In the genomic region with DNA sequence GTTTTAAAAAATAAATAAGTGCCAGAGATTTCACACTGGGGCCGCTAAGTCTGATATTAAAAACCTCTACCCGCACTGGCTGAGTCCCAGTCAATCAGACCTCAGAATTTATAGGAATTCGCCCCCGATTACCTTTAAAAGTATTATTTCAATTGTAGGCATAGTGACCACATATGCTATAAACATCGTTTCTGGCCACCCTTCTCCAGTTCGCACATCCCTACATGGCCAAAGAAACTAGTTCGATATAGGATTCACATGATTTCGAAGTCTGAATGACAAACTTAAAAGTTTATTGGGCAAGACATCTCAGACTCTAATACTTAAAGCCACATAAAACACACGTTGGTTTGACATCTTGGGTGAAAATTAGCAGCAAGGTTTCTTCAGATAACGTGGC, we compare ENCODE assay signal across 10 mouse cellular contexts. TPM values are rescaled to one million over a fixed set of nuclear protein-coding genes. Genes with fewer than 3 reads are reported as not detected.
DNase-seq lines count a peak whose midpoint lies in the region; ATAC-seq lines count a peak whose summit lies in the region.
"Had no signal": no experiment of that assay in that cellular context is flagged by ENCODE, and none has a peak within 500 bp of the region (broad histone marks: within the 10 kb centered on the region; RNA-seq: fewer than 3 reads in every experiment).

No protein-coding gene starts in this region.

- WGBS in kidney, embryonic 15.5 days: 7% methylated on average over 10 of the region's 10 CpGs
- WGBS in forebrain, embryonic 14.5 days: 6% methylated on average over 10 of the region's 10 CpGs
- 6% methylated on average over 10 of the region's 10 CpGs for WGBS in limb, embryonic 11.5 days
- WGBS in neural tube, embryonic 13.5 days: 5% methylated on average over 10 of the region's 10 CpGs

- no peak for ATAC-seq in kidney, embryonic 15.5 days (replicated peaks; ENCODE audit: low FRiP score)
- ATAC-seq in forebrain, embryonic 14.5 days: no peak
- no peak for ATAC-seq in limb, embryonic 11.5 days (ENCODE audit: insufficient number of reproducible peaks, low FRiP score, low TSS enrichment, low read depth)
- ATAC-seq in neural tube, embryonic 13.5 days (ENCODE audit: low read depth): no peak

- peak overlapping the region; percentile 65 for H3K4me3 ChIP-seq in kidney, embryonic 15.5 days (replicated peaks)
- H3K4me3 ChIP-seq in forebrain, embryonic 14.5 days (ENCODE audit: low read depth, low read length): peak overlapping the region; percentile 58
- peak overlapping the region; percentile 50 for H3K4me3 ChIP-seq in limb, embryonic 11.5 days (ENCODE audit: low read depth, low read length)
- peak overlapping the region; percentile 63 for H3K4me3 ChIP-seq in neural tube, embryonic 13.5 days

- no peak overlapping the region for H3K27ac ChIP-seq in kidney, embryonic 15.5 days
- no peak overlapping the region for H3K27ac ChIP-seq in forebrain, embryonic 14.5 days (ENCODE audit: low read depth, low read length)
- H3K27ac ChIP-seq in limb, embryonic 11.5 days (replicated peaks; ENCODE audit: low read depth, low read length): no peak overlapping the region
- no peak overlapping the region for H3K27ac ChIP-seq in neural tube, embryonic 13.5 days (replicated peaks)

- DNase-seq in kidney, adult 18-20 months: no peak
- no peak for DNase-seq in forebrain, embryonic 14.5 days (ENCODE audit: low spot score)
- no peak for DNase-seq in limb, embryonic 11.5 days (ENCODE audit: low spot score)
- no peak for DNase-seq in urinary bladder, postnatal 10 days (ENCODE audit: low spot score)
- no peak for DNase-seq in gastrocnemius, postnatal 4 days (ENCODE audit: low spot score in 2 of 2)
- no peak for DNase-seq in cerebellum, adult 11-12 months
- DNase-seq: adrenal gland, postnatal 25 days; layer of hippocampus, adult 9-11 months had no signal

- H3K27me3 ChIP-seq in kidney, embryonic 15.5 days: peaks cover 89% of the 10 kb centered on the region
- peaks cover 37% of the 10 kb centered on the region for H3K27me3 ChIP-seq in forebrain, embryonic 14.5 days (replicated peaks; ENCODE audit: control insufficient read depth, insufficient read depth, low read length)
- peaks cover 61% of the 10 kb centered on the region for H3K27me3 ChIP-seq in limb, embryonic 11.5 days (ENCODE audit: control insufficient read depth, insufficient read depth, low read length)
- H3K27me3 ChIP-seq in neural tube, embryonic 13.5 days: peaks cover 55% of the 10 kb centered on the region

- peak overlapping the region; percentile 92 for H3K4me2 ChIP-seq in kidney, embryonic 15.5 days
- peak overlapping the region; percentile 88 for H3K4me2 ChIP-seq in forebrain, embryonic 14.5 days (ENCODE audit: low read length)
- H3K4me2 ChIP-seq in limb, embryonic 11.5 days (ENCODE audit: low read depth, severe bottlenecking): peak overlapping the region; percentile 90; the same call in 1 of the 2 replicates
- peak overlapping the region; percentile 83 for H3K4me2 ChIP-seq in neural tube, embryonic 13.5 days

- no peak overlapping the region for H3K9ac ChIP-seq in kidney, embryonic 15.5 days
- H3K9ac ChIP-seq in forebrain, embryonic 14.5 days (ENCODE audit: low read length): peak overlapping the region; percentile 80; the same call in 1 of the 2 replicates
- H3K9ac ChIP-seq in limb, embryonic 11.5 days (ENCODE audit: low read length): no peak overlapping the region
- peak overlapping the region; percentile 85 for H3K9ac ChIP-seq in neural tube, embryonic 13.5 days

- H3K36me3 ChIP-seq in kidney, embryonic 15.5 days: no peaks in the 10 kb centered on the region
- H3K36me3 ChIP-seq in forebrain, embryonic 14.5 days (ENCODE audit: control insufficient read depth, insufficient read depth, low read length): no peaks in the 10 kb centered on the region
- H3K36me3 ChIP-seq in limb, embryonic 11.5 days (ENCODE audit: control insufficient read depth, insufficient read depth, low read length): no peaks in the 10 kb centered on the region
- H3K36me3 ChIP-seq in neural tube, embryonic 13.5 days: no peaks in the 10 kb centered on the region

- no peaks in the 10 kb centered on the region for H3K9me3 ChIP-seq in kidney, embryonic 15.5 days (replicated peaks)
- no peaks in the 10 kb centered on the region for H3K9me3 ChIP-seq in forebrain, embryonic 14.5 days (replicated peaks; ENCODE audit: control insufficient read depth, low read length)
- H3K9me3 ChIP-seq in limb, embryonic 11.5 days (ENCODE audit: control insufficient read depth, low read length): no peaks in the 10 kb centered on the region
- no peaks in the 10 kb centered on the region for H3K9me3 ChIP-seq in neural tube, embryonic 13.5 days

- H3K4me1 ChIP-seq in kidney, embryonic 15.5 days: peaks cover 61% of the 10 kb centered on the region
- peaks cover 14% of the 10 kb centered on the region for H3K4me1 ChIP-seq in forebrain, embryonic 14.5 days (ENCODE audit: control insufficient read depth, insufficient read depth, low read length)
- peaks cover 34% of the 10 kb centered on the region for H3K4me1 ChIP-seq in limb, embryonic 11.5 days (ENCODE audit: control insufficient read depth, insufficient read depth, low read length)
- peaks cover 74% of the 10 kb centered on the region for H3K4me1 ChIP-seq in neural tube, embryonic 13.5 days (replicated peaks)

RNA-seq across cellular contexts. Expression of gene Prox1, which starts 0.8 kb away (rescaled TPM):
- 1.3 and 1.8 TPM in 2 replicates for polyA plus RNA-seq in kidney, embryonic 15.5 days (2015; fragmentation: Nextera tagmentation; extraction: Ambion mirVana)
- 10.2 and 12.8 TPM in 2 replicates for polyA plus RNA-seq in forebrain, embryonic 14.5 days (2014; fragmentation: Nextera tagmentation; extraction: Ambion mirVana)
- 1.1 and 1.2 TPM in 2 replicates for polyA plus RNA-seq in limb, embryonic 11.5 days (2014; fragmentation: Nextera tagmentation; extraction: Ambion mirVana)
- 12.4 and 15.0 TPM in 2 replicates for polyA plus RNA-seq in neural tube, embryonic 13.5 days (2015; fragmentation: Nextera tagmentation; extraction: Ambion mirVana)
- 10 to 100 TPM; 12.2 to 14.9 TPM for total RNA-seq in gastrocnemius, postnatal 4 days (2021)

Comparison
In these comparisons a context has a peak if more than half of its experiments do, and no peak if none do; other contexts are left out.
1. H3K9ac ChIP-seq: peak in forebrain, embryonic 14.5 days (single experiment) and neural tube, embryonic 13.5 days (single experiment); none in kidney, embryonic 15.5 days (single experiment) and limb, embryonic 11.5 days (single experiment).
2. Peak in every context shown above with its lines, with median percentiles within 50 percentile points of each other: H3K4me2 ChIP-seq and H3K4me3 ChIP-seq.